Mouse (Mus musculus) monocyte, adult 5-6 weeks (primary cell): ENCODE data around the gene Scg2. TPM values are rescaled to one million over a fixed set of nuclear protein-coding genes. Genes with fewer than 3 reads are reported as not detected.

ENCODE experiments used
- ATAC-seq: fragments of 153-309, 156-312 bp; replicated peaks from 2 replicates; pipeline ENCODE4 v1.8.0; 2017; ENCODE audit warnings: mild to moderate bottlenecking; ENCODE audit not compliant: low TSS enrichment, insufficient number of reproducible peaks, severe bottlenecking, poor library complexity, low FRiP score
- total RNA-seq: library from RNA; stranded (forward); fragments of 200-1000, 200-491, 200-594 nt; gene quantifications from 3 replicates; pipeline ENCODE4 v1.2.3, GENCODE M21; 2017

Gene Scg2
- total RNA-seq: not detected in 3 replicates

GRCm38 (mm10) chr1:79439609-79440308 is at the start of gene Scg2:
Gene Scg2 (minus strand): TSS chr1:79440120.
- no peak for ATAC-seq

GRCm38 (mm10) chr1:79485546-79485945 is 45.6 kb upstream of the Scg2 start:
- no peak for ATAC-seq

GRCm38 (mm10) chr1:79470856-79471255 is 30.9 kb upstream of the Scg2 start:
- ATAC-seq: no peak

- no peak for ATAC-seq
Measured at GRCm38 (mm10) chr1:79469871-79470270, 30.0 kb upstream of the Scg2 start.

DNA sequence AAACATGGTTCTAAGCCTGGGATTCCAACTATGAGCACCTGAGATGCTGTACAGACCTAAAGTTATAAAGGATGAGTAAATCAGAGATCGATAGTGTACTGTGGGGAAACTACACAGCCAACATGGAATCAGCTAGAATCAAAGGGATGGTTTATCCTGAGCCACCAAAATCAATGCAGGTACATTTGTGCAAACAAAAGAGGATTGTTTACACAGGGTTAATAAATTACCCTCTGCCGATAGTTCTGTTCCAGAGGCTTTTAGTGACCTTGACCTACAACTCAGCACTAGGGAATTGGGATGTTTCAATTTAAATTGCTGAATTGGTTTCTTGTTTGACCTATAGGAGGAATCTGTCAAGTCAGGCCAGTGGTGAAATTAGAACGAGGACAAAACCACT is 26.7 kb upstream of the Scg2 start:
- ATAC-seq: no peak

- ATAC-seq: no peak
Measured at GRCm38 (mm10) chr1:79458558-79458957, 18.6 kb upstream of the Scg2 start.

GRCm38 (mm10) chr1:79454164-79454563 is 14.2 kb upstream of the Scg2 start:
- no peak for ATAC-seq

GRCm38 (mm10) chr1:79452339-79452738 is 12.4 kb upstream of the Scg2 start:
- no peak for ATAC-seq

DNA sequence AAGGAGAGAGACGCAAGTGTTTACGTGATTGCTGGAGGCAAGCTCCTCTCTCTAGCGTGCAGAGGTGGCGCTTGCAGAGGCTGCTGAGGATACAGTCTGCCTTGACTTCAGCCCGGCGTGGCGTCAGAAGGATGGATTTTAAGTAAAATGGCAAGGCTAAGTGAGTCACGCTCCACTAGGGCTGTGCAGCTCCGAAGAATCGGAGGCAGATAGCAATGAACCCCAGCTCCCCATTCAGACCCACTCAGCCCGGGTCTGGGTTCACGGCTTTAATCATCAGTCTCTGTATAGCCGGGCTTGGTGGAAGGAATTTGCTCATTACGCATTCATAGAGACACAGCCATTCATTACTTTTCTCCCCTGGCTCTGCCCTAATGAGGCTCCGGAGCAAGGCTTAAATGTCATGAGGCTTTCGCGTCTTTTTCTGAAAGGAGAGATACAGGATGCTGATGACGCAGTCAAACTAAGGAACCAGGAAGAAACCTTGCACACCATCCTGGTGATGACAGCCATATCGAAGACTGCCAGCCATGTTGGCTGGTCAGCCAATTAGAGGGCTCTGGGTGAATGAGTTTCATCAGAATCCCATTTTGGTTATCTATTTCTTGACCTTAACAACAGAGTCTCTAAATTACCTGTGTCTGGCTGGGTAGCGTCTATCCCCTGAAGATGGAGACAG is 10.6 kb upstream of the Scg2 start:
- no peak for ATAC-seq

- no peak for ATAC-seq
Measured at GRCm38 (mm10) chr1:79449943-79450342, 10.0 kb upstream of the Scg2 start.

DNA sequence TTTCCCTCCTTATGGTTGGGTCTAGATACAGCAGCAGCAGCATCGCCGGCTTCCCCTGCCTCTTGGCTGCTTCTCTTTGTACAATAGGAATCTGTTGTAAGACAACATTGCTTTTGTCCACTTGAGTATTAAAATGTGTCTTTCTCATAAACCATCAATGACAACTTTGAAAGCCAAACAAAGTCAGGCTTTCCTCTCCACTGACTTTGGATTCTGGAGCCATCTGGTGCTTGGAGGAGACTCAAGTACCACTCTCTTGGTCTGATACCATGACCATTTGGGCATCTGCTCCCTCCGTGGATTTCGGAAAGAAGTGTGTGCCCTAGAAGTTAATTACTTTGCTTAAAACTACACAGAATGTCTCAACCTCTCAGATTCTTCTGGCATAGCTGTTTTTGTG is 5.7 kb upstream of the Scg2 start:
- no peak for ATAC-seq

GRCm38 (mm10) chr1:79437755-79438154 is 2.2 kb downstream of the Scg2 start:
- ATAC-seq: no peak

DNA sequence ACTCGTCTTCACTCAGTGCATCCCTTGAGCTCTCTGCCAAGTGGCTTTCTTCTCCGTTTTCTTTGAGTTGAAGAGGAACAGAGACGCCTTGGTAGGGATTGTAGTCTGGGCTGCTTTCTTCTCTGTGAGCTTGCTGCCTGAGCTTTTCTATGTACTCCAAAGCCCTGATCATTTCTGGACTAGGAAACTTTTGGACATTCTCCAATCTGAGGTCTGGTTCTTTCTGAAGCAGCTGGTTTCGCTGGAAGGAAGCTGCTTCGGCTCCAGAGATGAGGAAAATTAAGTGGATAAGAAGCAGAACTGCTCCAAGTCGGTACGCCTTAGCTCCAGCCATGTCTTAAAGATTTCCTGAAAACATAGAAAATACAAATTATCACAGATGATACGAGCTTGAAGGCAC is 3.2 kb downstream of the Scg2 start:
- ATAC-seq: no peak

DNA sequence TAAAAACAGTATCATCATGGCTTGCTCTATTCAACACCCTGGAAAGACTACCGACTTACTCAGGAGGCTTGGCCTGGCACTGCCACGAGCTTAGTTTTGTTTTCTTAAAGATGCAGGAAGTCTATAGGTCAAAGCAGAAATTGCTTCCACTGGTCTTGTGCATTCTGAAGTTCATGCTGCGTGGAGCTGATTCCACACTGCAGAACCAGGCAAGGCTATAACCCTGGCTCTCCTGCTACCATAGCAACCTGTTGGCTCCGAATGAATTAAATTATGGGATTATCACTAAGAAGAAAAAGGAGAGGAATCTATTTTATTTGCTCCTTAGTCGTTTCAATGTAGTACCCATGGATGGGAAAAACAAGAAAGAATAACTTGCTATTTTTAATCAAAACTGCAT is 10.9 kb downstream of the Scg2 start:
- ATAC-seq: no peak

- no peak for ATAC-seq
Measured at GRCm38 (mm10) chr1:79415496-79415895, 24.4 kb downstream of the Scg2 start.

DNA sequence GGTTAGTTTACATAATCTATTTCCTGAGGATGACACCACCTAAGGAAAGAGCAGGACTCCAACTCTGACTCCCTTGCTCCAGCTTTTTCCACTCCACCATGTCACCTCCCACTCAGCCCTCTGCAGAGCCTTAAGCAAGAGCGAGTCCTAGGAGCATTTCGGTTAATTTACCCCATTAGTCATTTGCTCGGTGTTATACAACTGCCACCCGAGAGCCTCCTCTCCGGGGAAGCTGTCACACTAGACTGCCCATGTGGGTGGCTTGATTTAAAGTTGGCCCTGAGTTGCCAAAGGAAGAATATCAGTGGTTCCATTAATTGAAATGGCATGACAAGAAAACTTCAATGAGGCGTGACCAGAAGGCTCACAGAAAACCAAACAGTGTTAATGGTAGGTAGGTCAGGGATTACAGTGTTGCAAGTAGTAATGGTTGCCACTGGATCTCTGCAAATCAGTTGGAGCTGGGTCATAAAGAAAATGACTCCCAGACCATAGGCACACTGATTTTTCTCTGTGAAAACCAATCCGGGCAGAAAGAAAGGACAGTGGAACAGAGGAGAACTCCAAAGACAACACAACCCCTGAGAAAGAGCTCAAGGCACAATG is 33.5 kb downstream of the Scg2 start:
- no peak for ATAC-seq

- ATAC-seq: no peak
Measured at GRCm38 (mm10) chr1:79401090-79402012, 38.6 kb downstream of the Scg2 start.

GRCm38 (mm10) chr1:79400284-79400683 is 39.6 kb downstream of the Scg2 start:
- no peak for ATAC-seq
